Mouse (Mus musculus): ENCODE data around the gene Lrrc47. TPM values are rescaled to one million over a fixed set of nuclear protein-coding genes. Genes with fewer than 3 reads are reported as not detected.

Gene Lrrc47
- 48.9 and 79.6 TPM in 2 replicates for polyA plus RNA-seq (2012; rRNA removed; ENCODE audit: low replicate concordance)

GRCm38 (mm10) chr4:154011646-154012089 lies at the start of gene Lrrc47:
Gene Lrrc47, plus strand, starts transcription at chr4:154011731.

GRCm38 (mm10) chr4:153974431-153975291 lies 36.9 kb upstream of the Lrrc47 start, which contains the start of the genes Dffb and Cep104:
Gene Dffb, minus strand, starts transcription at chr4:153975126.
Gene Cep104, plus strand, starts transcription at chr4:153975194.

GRCm38 (mm10) chr4:154025641-154026440 lies 14.3 kb downstream of the Lrrc47 start, which contains the start of gene Smim1:
Gene Smim1, minus strand, starts transcription at chr4:154026230.

GRCm38 (mm10) chr4:154042577-154042976 lies 31.0 kb downstream of the Lrrc47 start, which contains the start of gene Ccdc27:
Gene Ccdc27, minus strand, starts transcription at chr4:154042677.

Other genes with a start within 250 kb of the Lrrc47 start
- gene A430005L14Rik, start 54.5 kb upstream of the Lrrc47 start, polyA plus RNA-seq (2012; rRNA removed; ENCODE audit: low replicate concordance), result 32.2 and 45.9 TPM in 2 replicates
- gene Dffb, start 36.6 kb upstream of the Lrrc47 start, polyA plus RNA-seq (2012; rRNA removed; ENCODE audit: low replicate concordance), result 11.6 and 23.2 TPM in 2 replicates
- 16.1 and 18.7 TPM in 2 replicates for gene Cep104, start 36.5 kb upstream of the Lrrc47 start, polyA plus RNA-seq (2012; rRNA removed; ENCODE audit: low replicate concordance)
- 64.3 and 73.3 TPM in 2 replicates for gene Smim1, start 14.5 kb downstream of the Lrrc47 start, polyA plus RNA-seq (2012; rRNA removed; ENCODE audit: low replicate concordance)
- gene Ccdc27, start 30.9 kb downstream of the Lrrc47 start, polyA plus RNA-seq (2012; rRNA removed; ENCODE audit: low replicate concordance), result 0.07 TPM in 1 of 2 replicates, not detected in the other
- 0.60 and 0.76 TPM in 2 replicates for gene Trp73, start 128.5 kb downstream of the Lrrc47 start, polyA plus RNA-seq (2012; rRNA removed; ENCODE audit: low replicate concordance)
- gene Wrap73, start 130.6 kb downstream of the Lrrc47 start, polyA plus RNA-seq (2012; rRNA removed; ENCODE audit: low replicate concordance), result 22.3 and 26.0 TPM in 2 replicates
- 199 and 220 TPM in 2 replicates for gene Tprgl, start 148.9 kb downstream of the Lrrc47 start, polyA plus RNA-seq (2012; rRNA removed; ENCODE audit: low replicate concordance)
- 4.8 and 6.1 TPM in 2 replicates for gene Megf6, start 159.0 kb downstream of the Lrrc47 start, polyA plus RNA-seq (2012; rRNA removed; ENCODE audit: low replicate concordance)